Mouse (Mus musculus): ENCODE data around the gene Esr1.

DNA sequence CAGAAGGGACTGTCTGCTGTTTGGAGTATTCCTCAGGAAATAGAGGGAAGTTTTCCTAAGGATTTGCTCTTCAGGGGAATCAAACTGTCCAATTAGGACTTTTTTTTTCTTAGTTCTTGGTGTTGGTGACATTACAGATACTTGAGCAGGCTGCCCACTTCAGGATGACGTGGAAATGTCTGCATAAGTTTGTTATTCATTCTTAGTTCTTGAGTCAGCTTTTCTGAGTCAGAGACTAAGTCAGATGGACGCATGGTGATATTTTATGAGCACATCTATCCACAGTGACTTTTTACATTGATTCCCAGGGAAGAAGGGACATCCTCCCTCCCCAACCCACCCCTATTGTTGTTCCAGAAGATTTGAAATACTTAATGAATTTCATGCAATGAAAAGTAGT, 372.5 kb downstream of the Esr1 start:
- TF ChIP-seq POLR2A (IDR thresholded peaks at IDR 0.05; ENCODE audit: low read depth, low read length) (no peak), CTCF (IDR thresholded peaks at IDR 0.05; ENCODE audit: extremely low read depth, insufficient read length, insufficient replicate concordance, low read depth, low read length) (no peak)

All from small intestine, adult 2 months (tissue).